Mouse (Mus musculus): ENCODE measurements at regions not wholly inside any gene's neighbourhood (a gene's known extent, or its start where the extent isn't known, plus 50 kb on each side); places are given as distances from the start of the nearest gene placed in this dataset.

DNA sequence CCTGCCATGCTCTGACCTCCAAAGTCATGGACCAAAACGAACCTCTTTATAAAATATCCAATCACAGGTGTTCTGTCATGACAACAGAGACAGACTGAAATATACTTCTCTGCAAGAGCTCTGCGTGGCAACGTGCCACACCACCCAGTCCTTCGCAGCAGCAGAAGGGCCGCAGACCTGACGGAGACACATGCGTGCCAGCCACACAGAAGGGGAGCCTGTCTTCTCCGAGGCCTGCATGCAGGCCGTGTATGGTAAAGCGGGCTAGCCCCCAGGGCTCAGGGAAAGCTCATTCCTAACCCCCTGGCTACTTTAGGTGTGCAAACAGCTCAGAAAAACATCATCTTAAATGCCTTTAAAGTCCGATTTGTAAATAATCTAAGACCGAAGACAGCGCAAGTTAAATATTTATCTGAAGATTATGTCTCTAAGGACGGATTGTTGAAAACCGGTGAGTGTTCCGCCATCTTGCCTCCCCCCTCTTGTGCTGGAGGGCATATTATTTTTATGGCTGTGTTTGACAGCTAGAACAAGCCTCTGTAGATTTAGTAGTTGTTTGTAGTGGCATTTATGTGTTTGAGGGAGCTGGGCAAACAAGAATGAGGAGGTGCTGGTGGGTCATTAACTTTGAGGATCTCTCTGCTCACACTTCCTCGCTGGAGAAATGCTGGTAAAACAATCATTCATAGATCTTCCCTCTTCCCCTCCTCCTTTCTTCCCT, 143.7 kb upstream of the Tut7 start:
- no peak overlapping the region for H3K27ac ChIP-seq
- no peak overlapping the region for H3K4me3 ChIP-seq
- 71% methylated on average over 17 of the region's 17 CpGs for WGBS (ENCODE audit: insufficient replicate concordance)
- no peaks in the 10 kb centered on the region for H3K9me3 ChIP-seq (replicated peaks)
- H3K4me2 ChIP-seq = no peak overlapping the region
- H3K27me3 ChIP-seq (replicated peaks) = peaks cover 32% of the 10 kb centered on the region
- no peak for ATAC-seq
- no peaks in the 10 kb centered on the region for H3K4me1 ChIP-seq
- no peak overlapping the region for H3K9ac ChIP-seq
- H3K36me3 ChIP-seq = no peaks in the 10 kb centered on the region

- WGBS (ENCODE audit: insufficient replicate concordance) = 57% methylated on average over 2 of the region's 2 CpGs
- Histone ChIP-seq H3K4me3 (no peak overlapping the region), H3K4me1 (no peaks in the 10 kb centered on the region), H3K4me2 (no peak overlapping the region), H3K9me3 (replicated peaks) (no peaks in the 10 kb centered on the region), H3K9ac (no peak overlapping the region), H3K27me3 (replicated peaks) (peaks cover 15% of the 10 kb centered on the region), H3K36me3 (no peaks in the 10 kb centered on the region), H3K27ac (no peak overlapping the region)
- no peak for ATAC-seq
These were observed 142.0 kb upstream of the Tut7 start for GRCm38 (mm10) chr13:59964981-59965380.

DNA sequence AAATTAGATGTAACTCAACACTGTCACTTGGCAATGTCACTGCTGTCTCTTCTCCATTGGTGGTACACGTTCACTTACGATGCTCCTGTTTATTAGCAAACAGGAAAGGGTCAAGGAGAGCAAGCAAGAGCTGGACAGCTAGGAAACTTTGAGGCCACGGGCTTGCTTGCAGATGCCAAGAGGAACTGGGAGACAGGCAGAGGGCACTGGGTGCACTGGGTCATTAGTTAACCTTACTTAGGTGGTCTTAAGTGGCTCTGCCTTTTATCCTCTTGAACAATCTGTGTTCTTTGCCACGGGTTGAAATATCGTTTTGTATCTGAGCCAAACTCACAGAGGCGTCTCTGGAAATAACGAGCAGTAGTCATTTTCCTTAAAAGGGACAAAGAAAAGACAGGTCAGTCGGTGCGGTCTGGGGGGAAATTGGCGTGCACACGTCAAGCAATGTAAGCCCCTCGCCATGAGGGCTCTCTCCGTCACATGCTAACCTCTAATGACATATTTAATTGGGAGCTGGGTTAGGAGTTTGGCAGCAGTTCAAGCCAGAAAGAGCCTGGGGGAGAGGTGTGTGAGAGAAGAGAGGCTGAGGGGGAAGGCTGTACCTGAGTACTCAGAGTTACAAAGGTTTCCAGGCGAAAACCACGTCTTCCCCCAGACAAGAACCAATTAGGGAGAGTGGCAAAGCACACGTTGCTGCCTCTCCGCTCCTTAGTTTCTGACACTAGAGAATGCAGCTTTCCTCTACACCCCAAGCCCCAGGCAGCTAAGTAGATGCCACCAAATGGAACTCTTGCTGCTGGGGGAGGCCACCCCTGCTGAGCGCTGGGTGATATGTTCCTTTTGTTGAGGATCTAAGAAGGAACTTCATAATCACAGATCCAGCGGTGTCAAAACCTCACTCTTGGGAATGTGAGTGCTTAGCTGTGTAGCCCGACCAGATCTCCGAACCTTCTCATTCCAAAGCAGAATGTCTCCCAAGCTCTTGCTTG, 140.0 kb upstream of the Tut7 start:
- no peaks in the 10 kb centered on the region for H3K4me1 ChIP-seq
- H3K36me3 ChIP-seq = no peaks in the 10 kb centered on the region
- H3K27ac ChIP-seq = no peak overlapping the region
- no peaks in the 10 kb centered on the region for H3K9me3 ChIP-seq (replicated peaks)
- WGBS (ENCODE audit: insufficient replicate concordance) = 56% methylated on average over 21 of the region's 21 CpGs
- ATAC-seq = no peak
- H3K9ac ChIP-seq = no peak overlapping the region
- H3K4me3 ChIP-seq = no peak overlapping the region
- H3K4me2 ChIP-seq = no peak overlapping the region
- H3K27me3 ChIP-seq (replicated peaks) = no peaks in the 10 kb centered on the region

DNA sequence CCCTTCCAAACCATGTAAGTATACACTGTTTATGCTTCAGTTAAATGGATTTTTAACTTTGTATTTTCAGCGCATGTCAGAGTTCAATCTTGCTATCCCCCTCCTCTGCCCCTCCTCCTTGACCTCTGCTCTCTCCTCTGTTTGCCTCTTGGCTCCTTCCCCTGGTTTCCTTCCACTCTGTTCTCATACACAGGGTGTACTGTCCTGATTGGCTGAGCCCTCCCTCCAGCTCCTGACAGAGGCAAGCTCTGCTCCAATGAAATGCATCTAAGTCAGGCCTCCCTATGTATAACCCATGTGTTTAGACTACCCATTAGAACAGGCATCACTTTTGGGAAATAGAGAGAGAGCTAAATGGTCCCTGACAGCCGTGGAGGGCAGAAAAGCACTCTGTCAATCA, 133.5 kb upstream of the Tut7 start:
- Histone ChIP-seq H3K27me3 (replicated peaks) (no peaks in the 10 kb centered on the region), H3K4me3 (no peak overlapping the region), H3K27ac (no peak overlapping the region), H3K4me1 (no peaks in the 10 kb centered on the region), H3K9me3 (replicated peaks) (no peaks in the 10 kb centered on the region), H3K36me3 (no peaks in the 10 kb centered on the region), H3K4me2 (no peak overlapping the region), H3K9ac (no peak overlapping the region)
- WGBS (ENCODE audit: insufficient replicate concordance) = 47% methylated on average over 2 of the region's 2 CpGs
- no peak for ATAC-seq

DNA sequence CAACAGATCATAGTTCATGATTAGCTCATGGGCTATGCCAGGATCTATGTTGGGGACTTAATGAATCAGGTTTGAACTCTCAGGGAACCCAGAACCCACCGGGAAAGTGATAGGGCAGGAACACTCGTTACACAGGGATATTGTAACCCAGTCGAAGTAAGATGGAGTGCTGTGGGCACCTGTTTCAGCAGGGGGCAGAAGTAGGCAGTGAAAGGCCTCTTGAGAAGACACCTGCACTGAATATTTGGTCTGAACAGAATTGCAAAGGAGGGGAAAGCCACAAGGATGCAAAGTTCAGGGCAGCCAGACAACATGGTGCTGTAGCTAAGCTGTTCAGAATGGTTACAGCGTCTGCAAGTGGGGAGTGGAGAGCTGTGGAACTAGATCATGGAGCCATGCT, 129.9 kb upstream of the Tut7 start:
- Histone ChIP-seq H3K4me3 (no peak overlapping the region), H3K9me3 (replicated peaks) (no peaks in the 10 kb centered on the region), H3K27me3 (replicated peaks) (no peaks in the 10 kb centered on the region), H3K27ac (no peak overlapping the region), H3K36me3 (no peaks in the 10 kb centered on the region), H3K4me1 (no peaks in the 10 kb centered on the region), H3K4me2 (no peak overlapping the region), H3K9ac (no peak overlapping the region)
- no peak for ATAC-seq
- WGBS (ENCODE audit: insufficient replicate concordance) = 67% methylated on average over 4 of the region's 4 CpGs

DNA sequence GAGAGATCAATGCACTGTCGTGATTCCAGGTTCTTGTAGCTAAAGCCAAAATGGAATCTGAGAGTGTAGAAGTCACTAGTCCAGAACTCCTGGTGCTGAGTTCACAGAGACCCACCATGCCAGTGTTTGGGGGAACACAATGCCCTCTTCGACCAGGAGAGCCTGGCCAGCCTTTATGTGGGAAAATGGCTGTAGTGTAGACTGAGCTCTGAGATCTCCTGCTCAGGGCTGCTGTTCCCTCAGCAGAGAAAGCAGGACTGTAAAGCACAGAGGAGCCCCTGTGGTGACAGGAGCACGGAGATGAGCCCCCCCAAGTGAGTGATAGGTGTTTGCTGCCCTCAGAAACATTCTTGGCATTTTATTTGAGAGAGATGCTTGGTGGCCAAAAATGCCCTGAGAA, 129.2 kb upstream of the Tut7 start:
- Histone ChIP-seq H3K9ac (no peak overlapping the region), H3K27ac (no peak overlapping the region), H3K4me1 (no peaks in the 10 kb centered on the region), H3K4me2 (no peak overlapping the region), H3K9me3 (replicated peaks) (no peaks in the 10 kb centered on the region), H3K4me3 (no peak overlapping the region), H3K27me3 (replicated peaks) (no peaks in the 10 kb centered on the region), H3K36me3 (no peaks in the 10 kb centered on the region)
- ATAC-seq = no peak
- WGBS (ENCODE audit: insufficient replicate concordance) = 39% methylated on average over 3 of the region's 3 CpGs

- Histone ChIP-seq H3K4me1 (no peaks in the 10 kb centered on the region), H3K9me3 (replicated peaks) (no peaks in the 10 kb centered on the region), H3K36me3 (no peaks in the 10 kb centered on the region), H3K27me3 (replicated peaks) (no peaks in the 10 kb centered on the region), H3K4me3 (no peak overlapping the region), H3K27ac (no peak overlapping the region), H3K4me2 (no peak overlapping the region), H3K9ac (no peak overlapping the region)
- WGBS (ENCODE audit: insufficient replicate concordance) = 71% methylated on average over 3 of the region's 3 CpGs
- no peak for ATAC-seq
These were observed 127.3 kb upstream of the Tut7 start for GRCm38 (mm10) chr13:59950281-59950680.

GRCm38 (mm10) chr13:59949471-59949870, 126.5 kb upstream of the Tut7 start:
- ATAC-seq = no peak
- no peaks in the 10 kb centered on the region for H3K9me3 ChIP-seq (replicated peaks)
- H3K9ac ChIP-seq = no peak overlapping the region
- H3K27ac ChIP-seq = no peak overlapping the region
- H3K4me3 ChIP-seq = no peak overlapping the region
- H3K4me2 ChIP-seq = no peak overlapping the region
- H3K36me3 ChIP-seq = no peaks in the 10 kb centered on the region
- H3K4me1 ChIP-seq = no peaks in the 10 kb centered on the region
- H3K27me3 ChIP-seq (replicated peaks) = no peaks in the 10 kb centered on the region
- WGBS (ENCODE audit: insufficient replicate concordance) = 76% methylated on average over 6 of the region's 6 CpGs

- no peaks in the 10 kb centered on the region for H3K4me1 ChIP-seq
- WGBS (ENCODE audit: insufficient replicate concordance) = 62% methylated on average over 15 of the region's 15 CpGs
- no peak for ATAC-seq
- no peak overlapping the region for H3K4me3 ChIP-seq
- no peaks in the 10 kb centered on the region for H3K9me3 ChIP-seq (replicated peaks)
- H3K27ac ChIP-seq = no peak overlapping the region
- no peak overlapping the region for H3K9ac ChIP-seq
- H3K36me3 ChIP-seq = no peaks in the 10 kb centered on the region
- H3K27me3 ChIP-seq (replicated peaks) = no peaks in the 10 kb centered on the region; the same call in 1 of the 2 replicates
- H3K4me2 ChIP-seq = no peak overlapping the region
These were observed 125.7 kb upstream of the Tut7 start for GRCm38 (mm10) chr13:59948496-59949138.

DNA sequence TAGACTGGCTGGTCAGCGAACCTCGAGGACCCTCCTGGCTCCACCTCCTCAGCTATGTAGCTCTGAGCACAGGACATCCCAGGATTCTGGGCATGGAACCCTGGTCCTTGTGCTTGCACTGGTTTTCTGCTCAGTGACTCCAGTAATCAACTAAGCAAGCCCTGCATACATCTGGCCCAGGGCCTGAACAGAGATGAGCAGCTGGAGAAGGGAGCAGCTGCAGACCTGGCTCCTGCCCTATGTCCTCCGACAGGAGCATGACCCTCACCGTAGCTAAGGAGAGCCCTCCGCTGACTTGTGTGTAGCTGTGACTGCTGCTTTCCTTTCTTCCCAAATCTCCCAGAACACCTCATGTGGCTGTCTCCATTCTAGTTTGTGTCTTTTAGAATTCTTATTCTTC, 124.5 kb upstream of the Tut7 start:
- Histone ChIP-seq H3K9me3 (replicated peaks) (no peaks in the 10 kb centered on the region), H3K4me2 (no peak overlapping the region), H3K27me3 (replicated peaks) (peaks cover 4% of the 10 kb centered on the region; the same call in 1 of the 2 replicates)

GRCm38 (mm10) chr13:59946509-59946908, 123.6 kb upstream of the Tut7 start:
- Histone ChIP-seq H3K4me1 (no peaks in the 10 kb centered on the region), H3K36me3 (no peaks in the 10 kb centered on the region), H3K27ac (no peak overlapping the region), H3K4me2 (no peak overlapping the region), H3K9me3 (replicated peaks) (no peaks in the 10 kb centered on the region), H3K27me3 (replicated peaks) (peaks cover 13% of the 10 kb centered on the region), H3K9ac (no peak overlapping the region), H3K4me3 (no peak overlapping the region)
- WGBS (ENCODE audit: insufficient replicate concordance) = 50% methylated on average over 4 of the region's 4 CpGs
- ATAC-seq = no peak

More for the DNA sequence above, 124.5 kb upstream of the Tut7 start:
- no peak for ATAC-seq
- Histone ChIP-seq H3K9ac (no peak overlapping the region), H3K36me3 (no peaks in the 10 kb centered on the region), H3K4me3 (no peak overlapping the region), H3K4me1 (no peaks in the 10 kb centered on the region), H3K27ac (no peak overlapping the region)
- WGBS (ENCODE audit: insufficient replicate concordance) = 73% methylated on average over 5 of the region's 5 CpGs

DNA sequence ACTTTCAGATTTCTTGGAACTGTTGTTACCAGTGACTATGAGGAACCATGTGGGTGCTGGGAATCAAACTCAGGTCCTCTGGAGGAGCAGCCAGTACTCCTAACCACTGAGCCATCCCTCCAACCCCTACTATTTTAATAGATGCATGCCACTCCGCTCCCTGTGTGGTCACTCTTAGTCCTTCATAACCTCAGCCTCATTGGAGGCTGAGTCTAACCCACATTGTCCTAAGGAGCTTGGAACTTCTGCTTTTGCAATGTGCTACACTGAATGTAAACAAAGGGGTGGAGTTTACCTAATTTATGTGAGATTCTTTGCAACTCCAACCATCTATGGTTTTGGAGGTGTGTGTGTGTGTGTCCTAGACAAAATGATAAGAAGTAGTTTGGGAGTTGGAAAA, 122.7 kb upstream of the Tut7 start:
- no peaks in the 10 kb centered on the region for H3K36me3 ChIP-seq
- H3K9me3 ChIP-seq (replicated peaks) = no peaks in the 10 kb centered on the region
- H3K4me2 ChIP-seq = no peak overlapping the region
- no peak overlapping the region for H3K27ac ChIP-seq
- ATAC-seq = no peak
- H3K4me3 ChIP-seq = no peak overlapping the region
- no peak overlapping the region for H3K9ac ChIP-seq
- WGBS (ENCODE audit: insufficient replicate concordance) = 48% methylated on average over 1 of the region's 1 CpGs
- H3K27me3 ChIP-seq (replicated peaks) = peaks cover 22% of the 10 kb centered on the region
- H3K4me1 ChIP-seq = no peaks in the 10 kb centered on the region

Data from liver, embryonic 12.5 days (tissue).